Mouse (Mus musculus) lung, adult 2 months (tissue): ENCODE results near the gene Ak9.

Experiments
- CTCF ChIP-seq: fragments of 200-500 bp; IDR thresholded peaks from 2 replicates; pipeline ENCODE4 v1.5.1; 2011; ENCODE audit warnings: mild to moderate bottlenecking, low read length, control low read depth; ENCODE audit not compliant: insufficient read depth
- POLR2A ChIP-seq: fragments of 200-500 bp; IDR thresholded peaks from 2 replicates; pipeline ENCODE4 v1.6.1; 2011; ENCODE audit warnings: low read depth, mild to moderate bottlenecking, control low read depth, low read length, borderline replicate concordance; ENCODE audit errors: extremely low read depth

GRCm38 (mm10) chr10:41452791-41453190 lies 149.0 kb downstream of the Ak9 start:
- no peak for TF ChIP-seq CTCF
- TF ChIP-seq POLR2A: no peak
